Mouse (Mus musculus) hindbrain, embryonic 16.5 days (tissue): ENCODE data around the gene Gm49322. TPM values are rescaled to one million over a fixed set of nuclear protein-coding genes. Genes with fewer than 3 reads are reported as not detected.

Source experiments
- ATAC-seq: fragments of 200-750 bp; cut with Nextera tagmentation; 2 replicates; pipeline ENCODE4 v1.8.0; 2017; ENCODE audit warnings: moderate TSS enrichment, moderate library complexity
- H3K27ac ChIP-seq: fragments of 300-500 bp; sonication (generic); 2 replicates; pipeline ENCODE4 v1.5.1; 2014; ENCODE audit warnings: low read depth, mild to moderate bottlenecking, control low read depth, low read length, moderate library complexity
- H3K27me3 ChIP-seq: fragments of 300-500 bp; sonication (generic); replicated peaks from 2 replicates; pipeline ENCODE4 v1.6.1; 2014; ENCODE audit warnings: low read length; ENCODE audit not compliant: control insufficient read depth, insufficient read depth
- H3K36me3 ChIP-seq: fragments of 300-500 bp; sonication (generic); 2 replicates; pipeline ENCODE4 v1.6.1; 2014; ENCODE audit warnings: mild to moderate bottlenecking, low read length, moderate library complexity, mixed read lengths; ENCODE audit not compliant: control insufficient read depth, insufficient read depth
- H3K4me1 ChIP-seq: fragments of 300-500 bp; sonication (generic); 2 replicates; pipeline ENCODE4 v1.6.1; 2014; ENCODE audit warnings: low read depth, low read length; ENCODE audit not compliant: control insufficient read depth, insufficient read depth
- H3K4me2 ChIP-seq: fragments of 300-500 bp; sonication (generic); 2 replicates; pipeline ENCODE4 v1.6.1; 2014; ENCODE audit warnings: mild to moderate bottlenecking, low read length, control low read depth, moderate library complexity
- H3K4me3 ChIP-seq: fragments of 300-500 bp; sonication (generic); 2 replicates; pipeline ENCODE4 v1.5.1; 2014; ENCODE audit warnings: mild to moderate bottlenecking, low read length, control low read depth, moderate library complexity
- H3K9ac ChIP-seq: fragments of 300-500 bp; sonication (generic); 2 replicates; pipeline ENCODE4 v1.6.1; 2014; ENCODE audit warnings: low read depth, mild to moderate bottlenecking, control low read depth, low read length, moderate library complexity
- H3K9me3 ChIP-seq: fragments of 300-500 bp; sonication (generic); 2 replicates; pipeline ENCODE4 v1.6.1; 2014; ENCODE audit warnings: mild to moderate bottlenecking, low read length, moderate library complexity; ENCODE audit not compliant: control insufficient read depth
- WGBS: fragments of 180-500 bp; shearing (Covaris S2); extraction: QIAGEN DNeasy Blood & Tissue Kit; methylation state at CpG from one replicate; pipeline ENCODE4 v1.1.7; 2014; 5-methylcytosine and 5-hydroxymethylcytosine counted together
- polyA plus RNA-seq: library from polyadenylated mRNA; unstranded; fragments of >200 nt; fragmentation: Nextera tagmentation; extraction: Ambion mirVana; gene quantifications from 2 replicates; pipeline ENCODE4 v1.2.1, GENCODE M21; 2015

Gm49322 gene
- polyA plus RNA-seq, 1 experiment from 2014 or later: 2.3 TPM

GRCm38 (mm10) chr10:80656130-80656862, 50.5 kb downstream of the Gm49322 start:
- Histone ChIP-seq H3K4me1 (peaks cover 20% of the 10 kb centered on the region), H3K4me3 (peak overlapping the region; percentile 83), H3K9ac (peak overlapping the region; percentile 96), H3K4me2 (peak overlapping the region; percentile 88), H3K27me3 (no peaks in the 10 kb centered on the region), H3K36me3 (no peaks in the 10 kb centered on the region), H3K9me3 (no peaks in the 10 kb centered on the region), H3K27ac (peak overlapping the region; percentile 92)
- ATAC-seq: peak; percentile 87
- WGBS: under 1% methylated on average over 40 of the region's 72 CpGs

GRCm38 (mm10) chr10:80656863-80657623, 51.2 kb downstream of the Gm49322 start, which contains the start of gene Btbd2:
Gene Btbd2, minus strand, starts transcription at chr10:80657071.
- no peaks in the 10 kb centered on the region for H3K36me3 ChIP-seq
- H3K4me1 ChIP-seq: peaks cover 20% of the 10 kb centered on the region
- H3K4me2 ChIP-seq: peak within 1 kb of the TSS; percentile 88
- peak within 1 kb of the TSS; percentile 83 for H3K4me3 ChIP-seq
- ATAC-seq: peak; percentile 62
- H3K9ac ChIP-seq: peak within 1 kb of the TSS; percentile 96
- H3K9me3 ChIP-seq: no peaks in the 10 kb centered on the region
- peak within 1 kb of the TSS; percentile 92 for H3K27ac ChIP-seq
- H3K27me3 ChIP-seq: no peaks in the 10 kb centered on the region
- WGBS: 21% methylated on average over 15 of the region's 15 CpGs

- Histone ChIP-seq H3K4me1 (peaks cover 20% of the 10 kb centered on the region), H3K4me2 (no peak overlapping the region), H3K27me3 (no peaks in the 10 kb centered on the region), H3K36me3 (no peaks in the 10 kb centered on the region), H3K4me3 (no peak overlapping the region), H3K27ac (no peak overlapping the region), H3K9ac (no peak overlapping the region), H3K9me3 (no peaks in the 10 kb centered on the region)
- ATAC-seq: no peak
- WGBS: 87% methylated on average over 14 of the region's 14 CpGs
Observed at GRCm38 (mm10) chr10:80658194-80658840, 52.5 kb downstream of the Gm49322 start.

GRCm38 (mm10) chr10:80658841-80659202, 53.0 kb downstream of the Gm49322 start:
- Histone ChIP-seq H3K9me3 (no peaks in the 10 kb centered on the region), H3K27me3 (no peaks in the 10 kb centered on the region), H3K9ac (0 out of 2 replicates have a peak overlapping the region, but pooled peaks have one; percentile 14), H3K27ac (peak overlapping the region; percentile 39; the same call in 1 of the 2 replicates), H3K36me3 (no peaks in the 10 kb centered on the region), H3K4me3 (no peak overlapping the region), H3K4me2 (no peak overlapping the region; the same call in 1 of the 2 replicates), H3K4me1 (peaks cover 20% of the 10 kb centered on the region)
- 62% methylated on average over 4 of the region's 4 CpGs for WGBS
- ATAC-seq: no peak

GRCm38 (mm10) chr10:80659213-80659612, 53.4 kb downstream of the Gm49322 start:
- Histone ChIP-seq H3K4me3 (no peak overlapping the region), H3K4me2 (peak overlapping the region; percentile 34), H3K36me3 (no peaks in the 10 kb centered on the region), H3K9me3 (no peaks in the 10 kb centered on the region), H3K4me1 (peaks cover 18% of the 10 kb centered on the region), H3K27me3 (no peaks in the 10 kb centered on the region), H3K27ac (peak overlapping the region; percentile 39; the same call in 1 of the 2 replicates), H3K9ac (0 out of 2 replicates have a peak overlapping the region, but pooled peaks have one; percentile 14)
- 13% methylated on average over 10 of the region's 10 CpGs for WGBS
- no peak for ATAC-seq

GRCm38 (mm10) chr10:80661149-80661548, 55.3 kb downstream of the Gm49322 start:
- no peaks in the 10 kb centered on the region for H3K9me3 ChIP-seq
- no peak overlapping the region for H3K27ac ChIP-seq
- no peak overlapping the region for H3K4me3 ChIP-seq
- no peaks in the 10 kb centered on the region for H3K27me3 ChIP-seq
- peaks cover 4% of the 10 kb centered on the region for H3K4me1 ChIP-seq
- H3K9ac ChIP-seq: no peak overlapping the region
- no peak for ATAC-seq
- peaks cover 6% of the 10 kb centered on the region; the same call in 1 of the 2 replicates for H3K36me3 ChIP-seq
- WGBS: 30% methylated on average over 5 of the region's 5 CpGs
- H3K4me2 ChIP-seq: no peak overlapping the region

- Histone ChIP-seq H3K27me3 (no peaks in the 10 kb centered on the region), H3K27ac (no peak overlapping the region), H3K9me3 (no peaks in the 10 kb centered on the region), H3K9ac (no peak overlapping the region), H3K4me2 (no peak overlapping the region), H3K36me3 (peaks cover 24% of the 10 kb centered on the region), H3K4me3 (no peak overlapping the region), H3K4me1 (peaks cover 4% of the 10 kb centered on the region)
- 63% methylated on average over 5 of the region's 5 CpGs for WGBS
- no peak for ATAC-seq
Observed at GRCm38 (mm10) chr10:80663485-80664196, 57.8 kb downstream of the Gm49322 start.

- Histone ChIP-seq H3K4me3 (no peak overlapping the region), H3K27ac (peak overlapping the region; percentile 61; the same call in 1 of the 2 replicates), H3K27me3 (no peaks in the 10 kb centered on the region), H3K9ac (no peak overlapping the region), H3K4me1 (no peaks in the 10 kb centered on the region; the same call in 1 of the 2 replicates), H3K36me3 (peaks cover 32% of the 10 kb centered on the region), H3K9me3 (no peaks in the 10 kb centered on the region), H3K4me2 (no peak overlapping the region; the same call in 1 of the 2 replicates)
- no peak for ATAC-seq
- 31% methylated on average over 16 of the region's 16 CpGs for WGBS
Observed at GRCm38 (mm10) chr10:80664197-80665015, 58.6 kb downstream of the Gm49322 start.
